Mouse (Mus musculus): Measurements from ENCODE around the gene Scube1.

GRCm38 (mm10) chr15:83638196-83638899 is 86.5 kb downstream of the Scube1 start:
- TF ChIP-seq POLR2A (IDR thresholded peaks at IDR 0.05; ENCODE audit: low read depth, low read length) (no peak), CTCF (IDR thresholded peaks at IDR 0.05; ENCODE audit: borderline replicate concordance, insufficient read depth, low read length) (no peak)

All from embryonic fibroblast, embryonic 13.5 days (primary cell).